9 mouse cellular contexts compared by ENCODE assay signal in the genomic region with DNA sequence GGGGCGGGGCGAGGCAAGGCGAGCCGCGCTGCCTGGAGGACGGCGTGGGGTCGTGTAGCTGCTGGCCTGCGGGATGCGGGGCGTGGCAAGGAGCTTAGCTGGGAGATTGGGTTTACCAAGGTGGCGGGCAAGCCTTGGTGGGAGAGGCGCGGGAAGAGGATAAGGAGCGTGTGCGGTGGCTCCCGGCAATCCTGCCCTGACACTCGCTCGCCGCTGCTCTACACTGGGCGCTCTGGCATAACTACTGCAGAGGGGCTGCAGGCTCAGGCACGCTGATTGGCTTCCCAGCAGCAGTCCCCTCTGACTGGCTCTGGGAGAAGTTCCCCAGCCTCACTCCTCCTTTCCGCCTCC. TPM values are rescaled to one million over a fixed set of nuclear protein-coding genes. Genes with fewer than 3 reads are reported as not detected.
A peak's percentile ranks its signal among the peaks of the same experiment; 100 is the strongest.
DNase-seq lines count a peak whose midpoint lies in the region; ATAC-seq and TF ChIP-seq lines count a peak whose summit lies in the region.
"Had no signal": no experiment of that assay in that cellular context is flagged by ENCODE, and none has a peak within 500 bp of the region (broad histone marks: within the 10 kb centered on the region; RNA-seq: fewer than 3 reads in every experiment).

No protein-coding gene starts in this region.

- no peaks in the 10 kb centered on the region for H3K4me1 ChIP-seq in heart, adult 2 months (ENCODE audit: control insufficient read depth, insufficient read depth, low read length)
- H3K4me1 ChIP-seq in heart, embryonic 16.5 days (ENCODE audit: control insufficient read depth, insufficient read depth, low read length): peaks cover 4% of the 10 kb centered on the region
- no peaks in the 10 kb centered on the region for H3K4me1 ChIP-seq in liver, embryonic 16.5 days (ENCODE audit: control insufficient read depth, low read depth, low read length)
- peaks cover 5% of the 10 kb centered on the region for H3K4me1 ChIP-seq in small intestine, adult 2 months (ENCODE audit: control insufficient read depth, insufficient read depth, insufficient read length, low read length)

- no peaks in the 10 kb centered on the region for H3K9me3 ChIP-seq in heart, embryonic 16.5 days (replicated peaks; ENCODE audit: control insufficient read depth, low read length)
- no peaks in the 10 kb centered on the region for H3K9me3 ChIP-seq in liver, embryonic 16.5 days (replicated peaks; ENCODE audit: control insufficient read depth, low read length)

- peaks cover 2% of the 10 kb centered on the region; the same call in 1 of the 2 replicates for H3K27me3 ChIP-seq in heart, adult 2 months (ENCODE audit: control insufficient read depth, insufficient read depth, low read length)
- no peaks in the 10 kb centered on the region for H3K27me3 ChIP-seq in heart, embryonic 16.5 days (ENCODE audit: control insufficient read depth, insufficient read depth, low read length)
- H3K27me3 ChIP-seq in liver, embryonic 16.5 days (ENCODE audit: control insufficient read depth, insufficient read depth, low read depth, low read length): peaks cover 22% of the 10 kb centered on the region
- peaks cover 16% of the 10 kb centered on the region for H3K27me3 ChIP-seq in small intestine, adult 2 months (ENCODE audit: control insufficient read depth, insufficient read depth, low read length)

- H3K36me3 ChIP-seq in heart, adult 2 months (ENCODE audit: control insufficient read depth, insufficient read depth, low read length): no peaks in the 10 kb centered on the region
- no peaks in the 10 kb centered on the region for H3K36me3 ChIP-seq in heart, embryonic 16.5 days (ENCODE audit: control insufficient read depth, insufficient read depth)
- H3K36me3 ChIP-seq in liver, embryonic 16.5 days (ENCODE audit: control insufficient read depth, insufficient read depth): no peaks in the 10 kb centered on the region
- H3K36me3 ChIP-seq in small intestine, adult 2 months (ENCODE audit: control insufficient read depth, insufficient read depth, low read length): no peaks in the 10 kb centered on the region

- H3K79me2 ChIP-seq in heart, adult 2 months (replicated peaks; ENCODE audit: control insufficient read depth, insufficient read depth, low read length): no peaks in the 10 kb centered on the region

- no peak for TF ChIP-seq EP300 in heart, adult 2 months (IDR thresholded peaks at IDR 0.05; ENCODE audit: insufficient read depth, low read depth, low read length)

- H3K4me3 ChIP-seq in heart, adult 2 months: peak overlapping the region; percentile 26; the same call in 1 of the 2 replicates
- peak overlapping the region; percentile 62 for H3K4me3 ChIP-seq in heart, embryonic 16.5 days (ENCODE audit: low read length)
- H3K4me3 ChIP-seq in liver, embryonic 16.5 days (ENCODE audit: low read depth, low read length): peak overlapping the region; percentile 54
- H3K4me3 ChIP-seq in small intestine, adult 2 months (ENCODE audit: low read depth, low read length): peak overlapping the region; percentile 55

- DNase-seq in heart, adult 2 months: no peak
- no peak for DNase-seq in heart, postnatal 36 days
- DNase-seq in thymus, postnatal 0 days (ENCODE audit: low spot score): peak; percentile 56
- DNase-seq in thymus, postnatal 4 days: no peak
- no peak for DNase-seq in cerebellum, adult 11 months

- no peak for TF ChIP-seq CTCF in heart, adult 2 months (IDR thresholded peaks at IDR 0.05)
- no peak for TF ChIP-seq CTCF in small intestine, adult 2 months (IDR thresholded peaks at IDR 0.05; ENCODE audit: extremely low read depth, insufficient read length, insufficient replicate concordance, low read depth, low read length)

- ATAC-seq in heart, embryonic 16.5 days (replicated peaks; ENCODE audit: extremely low read depth, insufficient read depth, low FRiP score): peak; percentile 90
- ATAC-seq in liver, embryonic 16.5 days (ENCODE audit: low read depth): peak; percentile 74

- no peak for TF ChIP-seq POLR2A in heart, adult 2 months (IDR thresholded peaks at IDR 0.05; ENCODE audit: insufficient read depth, low read depth, low read length)
- TF ChIP-seq POLR2A in small intestine, adult 2 months (IDR thresholded peaks at IDR 0.05; ENCODE audit: low read depth, low read length): no peak

- no peak overlapping the region for H3K27ac ChIP-seq in heart, adult 2 months
- peak overlapping the region; percentile 76 for H3K27ac ChIP-seq in heart, embryonic 16.5 days (ENCODE audit: low read length)
- no peak overlapping the region for H3K27ac ChIP-seq in liver, embryonic 16.5 days (ENCODE audit: low read length)
- no peak overlapping the region for H3K27ac ChIP-seq in small intestine, adult 2 months (ENCODE audit: insufficient read depth, low read depth, low read length)

- intact Hi-C loops in heart, adult 2 months (cut with DNase I): no loop called here
- intact Hi-C loops in heart, postnatal 36 days (cut with DNase I): no loop called here

- H3K4me2 ChIP-seq in heart, embryonic 16.5 days (ENCODE audit: low read depth, low read length): peak overlapping the region; percentile 74
- peak overlapping the region; percentile 49 for H3K4me2 ChIP-seq in liver, embryonic 16.5 days (ENCODE audit: low read depth, low read length)

- no peak overlapping the region; the same call in 1 of the 2 replicates for H3K9ac ChIP-seq in heart, adult 2 months (ENCODE audit: low read depth, low read length)
- peak overlapping the region; percentile 70 for H3K9ac ChIP-seq in heart, embryonic 16.5 days (ENCODE audit: low read length)
- no peak overlapping the region for H3K9ac ChIP-seq in liver, embryonic 16.5 days (ENCODE audit: low read depth, low read length)

- 17% methylated on average over 20 of the region's 23 CpGs for WGBS in heart, adult 2 months
- WGBS in heart, embryonic 16.5 days: 15% methylated on average over 23 of the region's 23 CpGs
- WGBS in liver, embryonic 16.5 days (ENCODE audit: insufficient replicate concordance): 21% methylated on average over 23 of the region's 23 CpGs
- WGBS in small intestine, adult 2 months: 10% methylated on average over 23 of the region's 23 CpGs

RNA-seq across cellular contexts. Expression of a gene that starts 0.3 kb away (rescaled TPM):
- 10 to 100 TPM; 13.2 to 14.8 TPM for total RNA-seq in heart, adult 2 months (2021)
- 11.9 and 24.6 TPM in 2 replicates for polyA plus RNA-seq in heart, adult 2 months (2012; rRNA removed)
- total RNA-seq in heart, postnatal 36 days (2021): 10 to 100 TPM; 15.4 to 24.6 TPM
- 19.6 and 22.8 TPM in 2 replicates for polyA plus RNA-seq in thymus, postnatal 0 days (2015; fragmentation: Nextera tagmentation; extraction: Ambion mirVana)
- polyA plus RNA-seq in heart, embryonic 16.5 days (2015; fragmentation: Nextera tagmentation; extraction: Ambion mirVana): 355 and 372 TPM in 2 replicates
- 312 and 343 TPM in 2 replicates for polyA plus RNA-seq in liver, embryonic 16.5 days (2015; fragmentation: Nextera tagmentation; extraction: Ambion mirVana)
- 1.6 and 2.9 TPM in 2 replicates for polyA plus RNA-seq in small intestine, adult 2 months (2012; rRNA removed)
- total RNA-seq: MEL had no signal

Comparison
In these comparisons a context has a peak if more than half of its experiments do, and no peak if none do; other contexts are left out.
1. RNA of a gene that starts 0.3 kb away (polyA plus RNA-seq): 355 to 372 TPM in heart, embryonic 16.5 days and 312 to 343 TPM in liver, embryonic 16.5 days; 19.6 to 22.8 TPM in thymus, postnatal 0 days, 11.9 to 24.6 TPM in heart, adult 2 months and 1.6 to 2.9 TPM in small intestine, adult 2 months; every median in the first group is over 10 times any median in the second.
2. Peak in every context shown above with its lines, with median percentiles within 50 percentile points of each other: H3K4me3 ChIP-seq.